Mouse (Mus musculus): ENCODE results near the gene Mdc1. TPM values are rescaled to one million over a fixed set of nuclear protein-coding genes. Genes with fewer than 3 reads are reported as not detected.

Gene Mdc1
- total RNA-seq, 2 experiments from 2014 or later = 10.7 to 14.6 TPM

GRCm38 (mm10) chr17:35869346-35870067, 28.2 kb downstream of the Mdc1 start:
- DNase-seq (ENCODE audit: low spot score in 2 of 2) = peak in 1 of 2 experiments; percentile 19
- intact Hi-C loops (cut with DNase I) = loop anchor here (5.0 kb wide), 1 partner anchor 132 kb away; no protein-coding TSS in a partner anchor

- DNase-seq (ENCODE audit: low spot score in 2 of 2) = peak; percentile 45 to 57
- intact Hi-C loops (cut with DNase I) = loop anchor here (5.0 kb wide), 1 partner anchor 133 kb away; no protein-coding TSS in a partner anchor
These were observed 29.0 kb downstream of the Mdc1 start for GRCm38 (mm10) chr17:35870151-35870883.

GRCm38 (mm10) chr17:35870884-35871696, 29.8 kb downstream of the Mdc1 start:
- DNase-seq (ENCODE audit: low spot score in 2 of 2) = peak in 1 of 2 experiments; percentile 24
- intact Hi-C loops (cut with DNase I) = loop anchor here (5.0 kb wide), 1 partner anchor 134 kb away; no protein-coding TSS in a partner anchor

- intact Hi-C loops (cut with DNase I) = loop anchor here (5.0 kb wide), 1 partner anchor 137 kb away; no protein-coding TSS in a partner anchor
These were observed 32.6 kb downstream of the Mdc1 start for GRCm38 (mm10) chr17:35873774-35874519.

GRCm38 (mm10) chr17:35874721-35875120, 33.4 kb downstream of the Mdc1 start:
- intact Hi-C loops (cut with DNase I) = loop anchor here (5.0 kb wide), 1 partner anchor 137 kb away; no protein-coding TSS in a partner anchor
- peak; percentile 44 to 63 for DNase-seq (ENCODE audit: low spot score in 2 of 2)

More at GRCm38 (mm10) chr17:35873774-35874519, 32.6 kb downstream of the Mdc1 start:
- DNase-seq (ENCODE audit: low spot score in 2 of 2) = peak; percentile 81 to 82

- intact Hi-C loops (cut with DNase I) = no loop called here
- DNase-seq (ENCODE audit: low spot score in 2 of 2) = peak; percentile 96
These were observed 38.1 kb downstream of the Mdc1 start, which contains the start of gene Dhx16 for GRCm38 (mm10) chr17:35879245-35880057. Gene Dhx16, plus strand, starts transcription at chr17:35879819.

DNA sequence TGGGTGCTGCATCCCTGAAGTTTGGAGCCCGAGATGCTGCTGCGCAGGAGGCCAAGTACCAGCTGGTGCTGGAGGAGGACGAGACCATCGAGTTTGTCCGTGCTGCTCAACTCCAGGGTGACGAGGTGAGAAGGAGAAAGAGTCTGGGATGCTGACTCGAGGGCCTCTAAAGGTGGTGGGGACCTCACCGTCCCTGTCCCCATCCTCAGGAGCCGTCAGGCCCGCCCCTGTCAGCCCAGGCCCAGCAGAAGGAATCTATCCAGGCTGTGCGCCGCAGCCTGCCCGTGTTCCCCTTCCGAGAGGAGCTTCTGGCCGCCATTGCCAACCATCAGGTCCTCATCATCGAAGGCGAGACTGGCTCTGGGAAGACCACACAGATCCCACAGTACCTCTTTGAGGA, 41.6 kb downstream of the Mdc1 start:
- intact Hi-C loops (cut with DNase I) = no loop called here
- no peak for DNase-seq (ENCODE audit: low spot score in 2 of 2)

GRCm38 (mm10) chr17:35883777-35884176, 42.5 kb downstream of the Mdc1 start:
- intact Hi-C loops (cut with DNase I) = no loop called here
- no peak for DNase-seq (ENCODE audit: low spot score in 2 of 2)

DNA sequence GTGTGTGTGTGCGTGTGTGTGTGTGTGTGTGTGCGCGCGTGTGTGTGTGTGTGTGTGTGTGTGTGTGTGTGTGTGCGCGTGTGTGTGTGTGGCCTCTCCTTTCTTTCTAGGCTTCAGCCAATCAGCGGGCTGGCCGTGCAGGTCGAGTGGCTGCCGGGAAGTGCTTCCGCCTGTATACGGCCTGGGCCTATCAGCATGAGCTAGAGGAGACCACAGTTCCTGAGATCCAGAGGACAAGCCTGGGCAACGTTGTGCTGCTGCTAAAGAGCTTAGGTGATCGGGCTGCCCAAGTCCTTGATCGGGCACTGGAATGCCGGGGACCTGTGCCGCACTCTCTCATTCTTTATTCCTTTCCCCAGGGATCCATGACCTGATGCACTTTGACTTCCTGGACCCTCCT, 46.4 kb downstream of the Mdc1 start:
- intact Hi-C loops (cut with DNase I) = no loop called here
- DNase-seq (ENCODE audit: low spot score in 2 of 2) = no peak

GRCm38 (mm10) chr17:35896781-35897643, 55.7 kb downstream of the Mdc1 start, which contains the start of gene 2310061I04Rik:
Gene 2310061I04Rik, minus strand, starts transcription at chr17:35897431.
- peak; percentile 92 to 95 for DNase-seq (ENCODE audit: low spot score in 2 of 2)
- intact Hi-C loops (cut with DNase I) = no loop called here

GRCm38 (mm10) chr17:35897644-35898573, 56.6 kb downstream of the Mdc1 start:
- intact Hi-C loops (cut with DNase I) = no loop called here
- DNase-seq (ENCODE audit: low spot score in 2 of 2) = peak in 1 of 2 experiments; percentile 43

DNA sequence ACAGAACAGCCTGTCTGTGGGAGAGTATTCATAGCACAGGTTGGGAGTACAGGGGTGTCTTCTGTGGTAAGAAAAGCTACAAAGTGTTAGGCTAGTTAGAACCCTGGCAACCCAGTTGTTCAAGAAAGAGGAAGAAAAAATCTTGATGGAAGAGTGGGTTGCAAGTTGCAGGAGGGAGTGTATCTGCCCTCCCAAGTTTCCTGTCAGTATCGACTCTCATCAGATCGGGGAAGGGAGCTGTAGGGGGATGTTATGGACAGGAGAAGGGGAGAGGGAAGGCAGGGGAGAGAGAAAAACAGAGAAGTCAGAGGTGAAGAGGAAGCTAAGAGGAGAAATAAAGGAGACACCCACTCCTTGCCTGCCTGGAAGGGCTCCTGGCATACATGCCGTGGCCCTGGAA, 59.3 kb downstream of the Mdc1 start:
- DNase-seq (ENCODE audit: low spot score in 2 of 2) = no peak
- intact Hi-C loops (cut with DNase I) = no loop called here

GRCm38 (mm10) chr17:35903343-35903991, 62.2 kb downstream of the Mdc1 start:
- intact Hi-C loops (cut with DNase I) = no loop called here
- DNase-seq (ENCODE audit: low spot score in 2 of 2) = no peak

DNA sequence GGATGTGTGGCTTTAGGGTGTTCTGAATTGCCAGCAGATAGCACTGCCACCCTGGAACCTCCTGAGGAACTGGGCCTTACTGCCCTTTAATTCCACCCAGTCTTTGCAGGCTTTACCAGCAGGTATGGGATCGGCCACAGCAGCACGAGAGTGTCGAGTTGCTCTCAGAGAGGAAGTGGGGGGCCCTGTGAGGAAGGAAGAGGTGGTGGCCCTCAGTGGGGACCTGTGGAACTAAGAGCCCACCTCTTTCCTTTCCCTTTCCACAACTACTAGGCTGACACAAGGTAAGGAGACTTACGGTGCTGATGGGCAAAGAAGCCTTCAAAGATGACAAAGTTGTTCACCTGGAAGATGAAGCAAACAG, 62.7 kb downstream of the Mdc1 start:
- DNase-seq (ENCODE audit: low spot score in 2 of 2) = no peak
- intact Hi-C loops (cut with DNase I) = no loop called here

DNA sequence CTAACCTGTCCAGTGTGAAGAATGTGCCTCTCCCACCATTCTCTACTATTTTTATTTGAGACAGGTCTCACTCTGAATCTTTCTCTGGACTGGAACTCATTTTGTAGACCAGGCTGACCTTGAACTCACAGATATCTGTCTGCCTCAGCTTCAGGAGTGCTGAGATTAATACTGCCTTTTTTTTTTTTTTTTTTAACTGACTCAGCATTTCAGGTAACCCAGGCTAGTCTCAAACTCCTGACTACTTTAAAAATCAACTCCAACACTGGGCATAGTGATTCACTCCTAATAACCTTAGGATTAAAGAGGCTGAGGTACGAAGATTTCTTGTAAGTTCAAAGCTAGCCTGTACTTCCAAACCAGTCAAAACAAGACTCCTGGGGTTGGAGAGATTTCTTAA, 64.3 kb downstream of the Mdc1 start:
- DNase-seq (ENCODE audit: low spot score in 2 of 2) = no peak
- intact Hi-C loops (cut with DNase I) = no loop called here

- no peak for DNase-seq (ENCODE audit: low spot score in 2 of 2)
- intact Hi-C loops (cut with DNase I) = no loop called here
These were observed 66.3 kb downstream of the Mdc1 start for GRCm38 (mm10) chr17:35907609-35908008.
